Mouse (Mus musculus) cerebellum, adult 2 months (tissue): Measurements from ENCODE around the gene Agbl1.

ENCODE experiments used
- CTCF ChIP-seq: fragments of 200-500 bp; IDR thresholded peaks from 2 replicates; pipeline ENCODE4 v1.5.1; 2011; ENCODE audit warnings: low read depth, mild to moderate bottlenecking, control low read depth, low read length, moderate library complexity, borderline replicate concordance; ENCODE audit not compliant: insufficient read depth
- POLR2A ChIP-seq: fragments of 200-500 bp; IDR thresholded peaks from 2 replicates; pipeline ENCODE4 v1.6.1; 2011; ENCODE audit warnings: low read length, control low read depth, borderline replicate concordance; ENCODE audit not compliant: insufficient read depth

GRCm38 (mm10) chr7:76780446-76780845 lies 550.8 kb downstream of the Agbl1 start:
- TF ChIP-seq CTCF (no peak), POLR2A (no peak)
